Mouse (Mus musculus): ENCODE measurements around the gene Rasal3. TPM values are rescaled to one million over a fixed set of nuclear protein-coding genes. Genes with fewer than 3 reads are reported as not detected.
A peak's percentile ranks its signal among the peaks of the same experiment; 100 is the strongest.

Gene Rasal3
- polyA plus RNA-seq, 1 experiment, result 26.2 TPM

- no peaks in the 10 kb centered on the region for H3K36me3 ChIP-seq (replicated peaks; ENCODE audit: low read length)
- H3K4me1 ChIP-seq, result peaks cover 12% of the 10 kb centered on the region
- TF ChIP-seq FLI1 (IDR thresholded peaks at IDR 0.05; ENCODE audit: low read length) (no peak), GATA1 (IDR thresholded peaks at IDR 0.05; ENCODE audit: borderline replicate concordance, low read length) (no peak)
- H3K27me3 ChIP-seq (replicated peaks), result no peaks in the 10 kb centered on the region
- H3K4me3 ChIP-seq (replicated peaks), result no peak overlapping the region
- no peaks in the 10 kb centered on the region for H3K9me3 ChIP-seq
Observed at GRCm38 (mm10) chr17:32431972-32432371, 28.6 kb upstream of the Rasal3 start.

- Histone ChIP-seq H3K4me3 (replicated peaks) (no peak overlapping the region), H3K36me3 (replicated peaks; ENCODE audit: low read length) (no peaks in the 10 kb centered on the region), H3K9me3 (no peaks in the 10 kb centered on the region), H3K27me3 (replicated peaks) (no peaks in the 10 kb centered on the region), H3K4me1 (peaks cover 37% of the 10 kb centered on the region)
- TF ChIP-seq GATA1 (IDR thresholded peaks at IDR 0.05; ENCODE audit: borderline replicate concordance, low read length) (no peak), FLI1 (IDR thresholded peaks at IDR 0.05; ENCODE audit: low read length) (no peak)
Observed at GRCm38 (mm10) chr17:32426610-32427009, 23.2 kb upstream of the Rasal3 start.

DNA sequence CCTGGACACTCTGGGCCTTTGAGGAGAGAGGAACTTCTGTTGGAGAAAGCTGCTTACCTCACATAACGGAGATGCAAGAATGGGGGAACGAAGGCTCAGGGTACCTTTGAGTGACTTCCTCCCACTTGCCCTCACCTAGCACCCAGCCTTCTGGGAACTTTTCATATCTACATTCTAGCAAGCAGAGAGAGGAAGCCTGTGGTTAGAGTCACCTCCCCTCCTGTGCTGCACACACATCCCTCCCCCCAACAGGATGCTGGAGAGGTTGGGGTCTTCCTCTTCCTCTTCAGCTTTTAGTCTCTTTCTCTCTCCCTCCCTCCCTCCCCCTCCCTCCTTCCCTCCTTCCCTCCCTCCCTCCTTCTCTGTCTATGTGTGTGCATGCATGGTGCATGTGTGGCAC is 20.7 kb upstream of the Rasal3 start, which contains the start of gene Pglyrp2:
Pglyrp2 (minus strand) TSS at position 134 of the 400 bp plus-strand sequence.
- H3K9me3 ChIP-seq, result no peaks in the 10 kb centered on the region
- no peaks in the 10 kb centered on the region for H3K36me3 ChIP-seq (replicated peaks; ENCODE audit: low read length)
- TF ChIP-seq GATA1 (IDR thresholded peaks at IDR 0.05; ENCODE audit: borderline replicate concordance, low read length) (no peak), FLI1 (IDR thresholded peaks at IDR 0.05; ENCODE audit: low read length) (no peak)
- no peaks in the 10 kb centered on the region for H3K27me3 ChIP-seq (replicated peaks)
- H3K4me1 ChIP-seq, result peaks cover 50% of the 10 kb centered on the region
- H3K4me3 ChIP-seq (replicated peaks), result peak within 1 kb of the TSS; percentile 58

DNA sequence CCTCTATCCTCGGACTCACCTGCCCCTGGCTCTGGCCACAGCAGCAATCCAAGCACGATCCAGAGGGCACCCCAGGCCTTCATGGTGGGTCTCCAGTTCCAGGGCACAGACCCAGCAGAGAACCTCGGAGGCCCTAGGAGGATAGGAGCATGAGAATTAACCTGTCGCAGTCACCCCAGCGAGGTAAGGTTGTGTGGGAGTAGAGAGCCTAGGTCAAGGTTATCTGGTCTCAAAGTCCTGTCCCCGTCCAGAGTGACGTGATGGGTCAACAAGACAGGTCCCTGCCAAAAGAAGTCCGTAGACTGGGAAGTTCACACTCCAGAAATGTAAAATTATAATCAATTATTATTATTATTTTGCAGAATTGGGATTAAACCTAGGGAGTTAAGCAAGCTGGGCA is 17.4 kb upstream of the Rasal3 start:
- TF ChIP-seq FLI1 (IDR thresholded peaks at IDR 0.05; ENCODE audit: low read length) (no peak), GATA1 (IDR thresholded peaks at IDR 0.05; ENCODE audit: borderline replicate concordance, low read length) (no peak)
- Histone ChIP-seq H3K9me3 (no peaks in the 10 kb centered on the region), H3K4me1 (peaks cover 54% of the 10 kb centered on the region), H3K36me3 (replicated peaks; ENCODE audit: low read length) (peaks cover 7% of the 10 kb centered on the region), H3K27me3 (replicated peaks) (no peaks in the 10 kb centered on the region), H3K4me3 (replicated peaks) (no peak overlapping the region)

GRCm38 (mm10) chr17:32419989-32420388 is 16.6 kb upstream of the Rasal3 start:
- Histone ChIP-seq H3K36me3 (replicated peaks; ENCODE audit: low read length) (peaks cover 7% of the 10 kb centered on the region), H3K9me3 (no peaks in the 10 kb centered on the region), H3K4me3 (replicated peaks) (no peak overlapping the region), H3K27me3 (replicated peaks) (no peaks in the 10 kb centered on the region), H3K4me1 (peaks cover 56% of the 10 kb centered on the region)
- TF ChIP-seq GATA1 (IDR thresholded peaks at IDR 0.05; ENCODE audit: borderline replicate concordance, low read length) (no peak), FLI1 (IDR thresholded peaks at IDR 0.05; ENCODE audit: low read length) (no peak)

DNA sequence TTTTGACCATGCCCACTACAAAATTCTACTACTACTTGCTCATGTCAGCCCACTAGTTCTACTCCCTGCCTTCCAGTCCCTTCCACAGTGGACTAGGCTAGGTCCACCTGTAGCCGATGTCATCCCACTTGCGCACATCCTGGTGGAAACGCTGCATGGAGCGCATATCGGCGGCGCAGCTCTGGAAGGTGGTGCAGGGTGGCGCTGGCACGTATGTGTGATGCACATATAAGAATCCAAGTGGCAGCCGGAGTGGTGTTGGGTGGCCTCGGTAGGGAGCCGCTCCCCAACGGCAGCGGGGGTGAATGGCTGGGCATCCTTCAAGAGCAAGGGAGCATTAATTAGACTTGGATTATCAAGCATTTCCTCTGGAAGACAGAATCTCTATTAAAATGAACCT is 13.4 kb upstream of the Rasal3 start:
- Histone ChIP-seq H3K36me3 (replicated peaks; ENCODE audit: low read length) (peaks cover 22% of the 10 kb centered on the region), H3K27me3 (replicated peaks) (no peaks in the 10 kb centered on the region), H3K4me1 (peaks cover 39% of the 10 kb centered on the region), H3K4me3 (replicated peaks) (no peak overlapping the region), H3K9me3 (no peaks in the 10 kb centered on the region)
- TF ChIP-seq FLI1 (IDR thresholded peaks at IDR 0.05; ENCODE audit: low read length), result no peak
- TF ChIP-seq GATA1 (IDR thresholded peaks at IDR 0.05; ENCODE audit: borderline replicate concordance, low read length), result no peak

- TF ChIP-seq GATA1 (IDR thresholded peaks at IDR 0.05; ENCODE audit: borderline replicate concordance, low read length), result no peak
- no peak for TF ChIP-seq FLI1 (IDR thresholded peaks at IDR 0.05; ENCODE audit: low read length)
- H3K4me3 ChIP-seq (replicated peaks), result no peak overlapping the region
- peaks cover 41% of the 10 kb centered on the region for H3K4me1 ChIP-seq
- H3K27me3 ChIP-seq (replicated peaks), result no peaks in the 10 kb centered on the region
- H3K36me3 ChIP-seq (replicated peaks; ENCODE audit: low read length), result peaks cover 22% of the 10 kb centered on the region
- H3K9me3 ChIP-seq, result no peaks in the 10 kb centered on the region
Observed at GRCm38 (mm10) chr17:32415417-32416020, 12.1 kb upstream of the Rasal3 start.

- Histone ChIP-seq H3K36me3 (replicated peaks; ENCODE audit: low read length) (peaks cover 18% of the 10 kb centered on the region), H3K9me3 (no peaks in the 10 kb centered on the region), H3K4me3 (replicated peaks) (no peak overlapping the region), H3K27me3 (replicated peaks) (no peaks in the 10 kb centered on the region), H3K4me1 (peaks cover 41% of the 10 kb centered on the region)
- no peak for TF ChIP-seq FLI1 (IDR thresholded peaks at IDR 0.05; ENCODE audit: low read length)
- no peak for TF ChIP-seq GATA1 (IDR thresholded peaks at IDR 0.05; ENCODE audit: borderline replicate concordance, low read length)
Observed at GRCm38 (mm10) chr17:32411898-32412297, 8.5 kb upstream of the Rasal3 start.

DNA sequence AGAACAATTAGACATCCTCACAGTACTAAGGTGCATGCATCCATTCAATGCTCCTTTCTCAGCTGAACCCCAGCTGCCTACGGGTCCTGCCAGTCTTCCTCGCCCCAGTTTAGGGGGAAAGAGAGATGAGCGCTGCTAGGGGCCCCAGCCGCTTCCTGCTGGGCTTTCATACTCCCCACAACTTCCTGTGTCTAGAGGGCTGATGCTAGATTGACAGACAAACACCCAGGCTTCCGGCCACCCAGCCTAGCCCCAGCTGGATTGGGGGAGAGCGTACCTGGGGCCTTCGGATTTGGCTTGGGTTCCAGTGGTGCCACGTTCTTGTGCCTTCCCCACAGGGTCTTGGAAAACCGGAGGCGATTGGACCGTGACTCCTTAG is 615 bp downstream of the Rasal3 start:
- no peaks in the 10 kb centered on the region for H3K9me3 ChIP-seq
- H3K36me3 ChIP-seq (replicated peaks; ENCODE audit: low read length), result peaks cover 23% of the 10 kb centered on the region
- peak overlapping the region; percentile 91 for H3K4me3 ChIP-seq (replicated peaks)
- H3K27me3 ChIP-seq (replicated peaks), result no peaks in the 10 kb centered on the region
- TF ChIP-seq GATA1 (IDR thresholded peaks at IDR 0.05; ENCODE audit: borderline replicate concordance, low read length), result no peak
- peak; percentile 56; the same call in 1 of the 2 replicates for TF ChIP-seq FLI1 (IDR thresholded peaks at IDR 0.05; ENCODE audit: low read length)
- H3K4me1 ChIP-seq, result peaks cover 70% of the 10 kb centered on the region

DNA sequence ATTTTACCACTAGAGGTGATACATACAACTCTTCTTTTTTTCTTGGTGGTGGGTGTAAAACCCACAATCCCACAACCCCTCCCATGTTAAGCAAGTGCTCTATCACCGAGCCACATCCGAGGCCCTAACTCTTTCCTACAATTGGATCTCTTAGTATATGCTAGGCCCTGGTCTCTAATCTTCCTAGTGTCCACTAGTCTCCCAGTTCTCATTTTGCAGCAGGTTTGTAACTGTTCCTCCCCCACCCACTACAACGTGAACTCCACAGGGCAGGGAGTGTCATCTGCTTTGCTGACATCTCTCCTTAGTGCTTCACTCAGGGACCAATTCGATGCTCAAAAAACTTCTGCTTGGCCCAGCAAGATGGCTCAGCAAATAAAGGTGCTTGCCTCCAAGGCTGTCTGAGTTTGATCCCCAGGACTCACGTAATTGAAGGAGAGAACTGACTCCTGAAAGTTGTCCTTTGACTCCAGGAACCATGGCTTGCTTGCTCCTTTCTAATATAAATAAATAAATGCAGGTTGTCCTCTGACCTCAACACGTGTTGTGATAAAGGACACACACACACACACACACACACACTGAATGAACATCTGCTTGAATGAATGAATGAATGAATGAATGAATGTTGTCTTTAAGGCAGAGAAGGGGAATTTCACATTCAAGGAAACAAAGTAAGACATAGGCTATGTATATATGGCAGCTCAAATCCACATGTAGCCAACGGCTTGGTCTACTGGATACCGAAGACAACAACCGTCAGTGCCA is 1.2 kb downstream of the Rasal3 start:
- Histone ChIP-seq H3K4me1 (peaks cover 70% of the 10 kb centered on the region), H3K36me3 (replicated peaks; ENCODE audit: low read length) (peaks cover 29% of the 10 kb centered on the region), H3K27me3 (replicated peaks) (no peaks in the 10 kb centered on the region), H3K4me3 (replicated peaks) (peak overlapping the region; percentile 91), H3K9me3 (no peaks in the 10 kb centered on the region)
- TF ChIP-seq GATA1 (IDR thresholded peaks at IDR 0.05; ENCODE audit: borderline replicate concordance, low read length) (no peak), FLI1 (IDR thresholded peaks at IDR 0.05; ENCODE audit: low read length) (no peak)
